Mouse (Mus musculus) liver, embryonic 14.5 days (tissue): Measurements from ENCODE around the gene Mief1.
A peak's percentile ranks its signal among the peaks of the same experiment; 100 is the strongest.

Experiments used
- CTCF ChIP-seq: IDR thresholded peaks from 2 replicates; pipeline ENCODE4 v1.5.1; 2016; ENCODE audit warnings: antibody characterized with exemption, low read depth, control low read depth
- EP300 ChIP-seq: IDR thresholded peaks from 2 replicates; pipeline ENCODE4 v1.6.1; 2016; ENCODE audit warnings: antibody characterized with exemption, low read depth

- TF ChIP-seq EP300 (no peak), CTCF (peak; percentile 57)
These were observed 17.9 kb upstream of the Mief1 start for GRCm38 (mm10) chr15:80215716-80216479.
